Mouse (Mus musculus) intestine, embryonic 16.5 days (tissue): ENCODE measurements at regions not wholly inside any gene's neighbourhood (a gene's known extent, or its start where the extent isn't known, plus 50 kb on each side); places are given as distances from the start of the nearest gene placed in this dataset.

Source experiments
- ATAC-seq: fragments of 200-750 bp; cut with Nextera tagmentation; 2 replicates; pipeline ENCODE4 v1.8.0; 2017; ENCODE audit warnings: moderate TSS enrichment, moderate library complexity
- H3K27ac ChIP-seq: fragments of 300-500 bp; sonication (generic); 2 replicates; pipeline ENCODE4 v1.5.1; 2014; ENCODE audit warnings: mild to moderate bottlenecking, low read length
- H3K27me3 ChIP-seq: fragments of 300-500 bp; sonication (generic); replicated peaks from 2 replicates; pipeline ENCODE4 v1.6.1; 2014; ENCODE audit warnings: low read length, control low read depth, mixed read lengths; ENCODE audit not compliant: control insufficient read depth, insufficient read depth
- H3K36me3 ChIP-seq: fragments of 300-500 bp; sonication (generic); 2 replicates; pipeline ENCODE4 v1.6.1; 2014; ENCODE audit warnings: low read length, control low read depth; ENCODE audit not compliant: control insufficient read depth, insufficient read depth
- H3K4me1 ChIP-seq: fragments of 300-500 bp; sonication (generic); 2 replicates; pipeline ENCODE4 v1.6.1; 2014; ENCODE audit warnings: low read length, control low read depth, mixed read lengths; ENCODE audit not compliant: control insufficient read depth, insufficient read depth
- H3K4me2 ChIP-seq: fragments of 300-500 bp; sonication (generic); 2 replicates; pipeline ENCODE4 v1.6.1; 2014; ENCODE audit warnings: low read depth, low read length, control low read depth
- H3K4me3 ChIP-seq: fragments of 300-500 bp; sonication (generic); 2 replicates; pipeline ENCODE4 v1.5.1; 2014; ENCODE audit warnings: mild to moderate bottlenecking, low read length
- H3K9ac ChIP-seq: fragments of 300-500 bp; sonication (generic); 2 replicates; pipeline ENCODE4 v1.6.1; 2014; ENCODE audit warnings: low read depth, low read length
- H3K9me3 ChIP-seq: fragments of 300-500 bp; sonication (generic); 2 replicates; pipeline ENCODE4 v1.6.1; 2016; ENCODE audit warnings: low read length, control low read depth; ENCODE audit not compliant: control insufficient read depth
- WGBS: fragments of 180-500 bp; shearing (Covaris S2); extraction: QIAGEN DNeasy Blood & Tissue Kit; methylation state at CpG from one replicate; pipeline ENCODE4 v1.1.7; 2014; 5-methylcytosine and 5-hydroxymethylcytosine counted together

DNA sequence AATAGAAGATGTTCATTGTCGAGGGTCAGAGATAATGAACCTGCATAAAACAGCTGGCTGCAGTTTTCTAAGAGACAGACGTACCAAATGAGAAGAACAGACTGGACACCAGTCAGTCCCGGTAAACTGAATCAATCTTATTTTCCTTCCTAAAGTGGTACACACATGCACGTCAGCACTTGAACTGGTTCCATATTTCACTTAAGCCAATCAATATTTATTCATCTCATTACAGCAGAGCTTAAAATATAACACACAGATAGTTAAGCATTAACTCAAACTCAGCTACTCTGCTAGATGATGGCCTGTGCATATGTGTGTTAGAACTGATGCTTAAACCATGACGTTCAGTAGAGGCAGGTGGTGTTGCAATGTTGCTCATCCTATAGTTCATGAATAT, 72.3 kb upstream of the Esrrg start:
- no peak overlapping the region for H3K9ac ChIP-seq
- H3K4me1 ChIP-seq: no peaks in the 10 kb centered on the region
- no peaks in the 10 kb centered on the region for H3K27me3 ChIP-seq
- WGBS: 55% methylated on average over 5 of the region's 5 CpGs
- H3K4me2 ChIP-seq: no peak overlapping the region
- no peaks in the 10 kb centered on the region for H3K36me3 ChIP-seq
- no peak overlapping the region for H3K27ac ChIP-seq
- H3K9me3 ChIP-seq: no peaks in the 10 kb centered on the region
- H3K4me3 ChIP-seq: no peak overlapping the region
- ATAC-seq: no peak

DNA sequence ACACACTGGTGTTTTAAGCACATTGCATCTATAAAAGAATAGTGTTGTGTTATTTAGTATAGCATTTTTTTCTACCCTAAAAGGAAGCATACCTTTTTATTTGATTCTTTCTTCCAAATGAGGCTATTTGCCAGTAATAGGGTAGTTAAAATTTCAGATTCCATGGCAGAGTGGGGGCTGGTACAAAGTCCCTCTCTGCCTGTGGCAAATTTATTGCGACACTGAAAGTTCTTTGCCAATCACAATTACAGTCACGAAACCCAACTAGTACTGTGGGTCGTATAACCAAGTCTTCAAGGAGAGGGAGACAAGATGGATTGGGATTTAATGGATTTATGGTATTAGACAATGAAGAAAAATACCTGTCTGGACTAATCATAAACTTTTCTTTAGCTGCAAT, 51.9 kb upstream of the Esrrg start:
- H3K4me2 ChIP-seq: no peak overlapping the region
- 63% methylated on average over 3 of the region's 3 CpGs for WGBS
- ATAC-seq: no peak
- no peak overlapping the region for H3K9ac ChIP-seq
- H3K9me3 ChIP-seq: no peaks in the 10 kb centered on the region
- no peaks in the 10 kb centered on the region for H3K4me1 ChIP-seq
- no peak overlapping the region for H3K4me3 ChIP-seq
- no peak overlapping the region for H3K27ac ChIP-seq
- H3K36me3 ChIP-seq: no peaks in the 10 kb centered on the region
- no peaks in the 10 kb centered on the region for H3K27me3 ChIP-seq
